Mouse (Mus musculus): Measurements from ENCODE around the gene Slc30a2. TPM values are rescaled to one million over a fixed set of nuclear protein-coding genes. Genes with fewer than 3 reads are reported as not detected.

Gene Slc30a2
- polyA plus RNA-seq, 1 experiment from 2014 or later = 0.09 TPM

- DNase-seq (ENCODE audit: low spot score) = no peak
- Histone ChIP-seq H3K36me3 (no peaks in the 10 kb centered on the region), H3K9me3 (no peaks in the 10 kb centered on the region), H3K27ac (peak overlapping the region; percentile 90), H3K4me3 (peak overlapping the region; percentile 69), H3K27me3 (ENCODE audit: insufficient read depth, poor library complexity, severe bottlenecking) (no peaks in the 10 kb centered on the region), H3K4me1 (peaks cover 35% of the 10 kb centered on the region)
- WGBS = 34% methylated on average over 7 of the region's 7 CpGs
Observed at GRCm38 (mm10) chr4:134397121-134397520, 54.1 kb downstream of the Slc30a2 start.

GRCm38 (mm10) chr4:134397732-134398131 lies 54.8 kb downstream of the Slc30a2 start:
- Histone ChIP-seq H3K4me1 (peaks cover 36% of the 10 kb centered on the region), H3K27ac (no peak overlapping the region), H3K36me3 (no peaks in the 10 kb centered on the region), H3K27me3 (ENCODE audit: insufficient read depth, poor library complexity, severe bottlenecking) (peaks cover under 1% of the 10 kb centered on the region; the same call in 1 of the 2 replicates), H3K4me3 (no peak overlapping the region), H3K9me3 (no peaks in the 10 kb centered on the region)
- WGBS = 89% methylated on average over 9 of the region's 9 CpGs
- DNase-seq (ENCODE audit: low spot score) = no peak

- WGBS = 46% methylated on average over 5 of the region's 5 CpGs
- Histone ChIP-seq H3K4me1 (peaks cover 45% of the 10 kb centered on the region), H3K9me3 (no peaks in the 10 kb centered on the region), H3K4me3 (no peak overlapping the region), H3K27me3 (ENCODE audit: insufficient read depth, poor library complexity, severe bottlenecking) (peaks cover 6% of the 10 kb centered on the region; the same call in 1 of the 2 replicates), H3K36me3 (no peaks in the 10 kb centered on the region), H3K27ac (no peak overlapping the region)
- no peak for DNase-seq (ENCODE audit: low spot score)
Observed at GRCm38 (mm10) chr4:134400206-134400605, 57.2 kb downstream of the Slc30a2 start.

- Histone ChIP-seq H3K36me3 (no peaks in the 10 kb centered on the region), H3K4me3 (peak overlapping the region; percentile 56), H3K27me3 (ENCODE audit: insufficient read depth, poor library complexity, severe bottlenecking) (peaks cover 6% of the 10 kb centered on the region; the same call in 1 of the 2 replicates), H3K4me1 (peaks cover 45% of the 10 kb centered on the region), H3K27ac (peak overlapping the region; percentile 23), H3K9me3 (no peaks in the 10 kb centered on the region)
- DNase-seq (ENCODE audit: low spot score) = peak; percentile 85
- WGBS = 8% methylated on average over 19 of the region's 19 CpGs
Observed at GRCm38 (mm10) chr4:134401181-134401661, 58.2 kb downstream of the Slc30a2 start.

- no peak for DNase-seq (ENCODE audit: low spot score)
- Histone ChIP-seq H3K9me3 (no peaks in the 10 kb centered on the region), H3K27ac (peak overlapping the region; percentile 23; the same call in 1 of the 2 replicates), H3K27me3 (ENCODE audit: insufficient read depth, poor library complexity, severe bottlenecking) (peaks cover 6% of the 10 kb centered on the region; the same call in 1 of the 2 replicates), H3K36me3 (no peaks in the 10 kb centered on the region), H3K4me1 (peaks cover 38% of the 10 kb centered on the region), H3K4me3 (peak overlapping the region; percentile 56)
- 65% methylated on average over 16 of the region's 16 CpGs for WGBS
Observed at GRCm38 (mm10) chr4:134401856-134402570, 59.0 kb downstream of the Slc30a2 start.

GRCm38 (mm10) chr4:134402571-134403262 lies 59.7 kb downstream of the Slc30a2 start:
- no peaks in the 10 kb centered on the region for H3K36me3 ChIP-seq
- no peak for DNase-seq (ENCODE audit: low spot score)
- no peak overlapping the region for H3K27ac ChIP-seq
- WGBS = 62% methylated on average over 16 of the region's 16 CpGs
- H3K4me1 ChIP-seq = peaks cover 36% of the 10 kb centered on the region
- no peak overlapping the region for H3K4me3 ChIP-seq
- no peaks in the 10 kb centered on the region for H3K9me3 ChIP-seq
- peaks cover 6% of the 10 kb centered on the region; the same call in 1 of the 2 replicates for H3K27me3 ChIP-seq (ENCODE audit: insufficient read depth, poor library complexity, severe bottlenecking)

GRCm38 (mm10) chr4:134403721-134404120 lies 60.7 kb downstream of the Slc30a2 start:
- Histone ChIP-seq H3K27ac (no peak overlapping the region), H3K4me1 (peaks cover 40% of the 10 kb centered on the region), H3K27me3 (ENCODE audit: insufficient read depth, poor library complexity, severe bottlenecking) (peaks cover 6% of the 10 kb centered on the region; the same call in 1 of the 2 replicates), H3K4me3 (no peak overlapping the region), H3K36me3 (no peaks in the 10 kb centered on the region), H3K9me3 (no peaks in the 10 kb centered on the region)
- 50% methylated on average over 7 of the region's 7 CpGs for WGBS
- no peak for DNase-seq (ENCODE audit: low spot score)

Other genes with a start within 250 kb of the Slc30a2 start
- gene Cd52, start 248.1 kb upstream of the Slc30a2 start, polyA plus RNA-seq (2016; fragmentation: Nextera tagmentation; extraction: Ambion mirVana) = 1.7 and 4.2 TPM in 2 replicates
- 2.6 and 2.9 TPM in 2 replicates for gene Ubxn11, start 240.6 kb upstream of the Slc30a2 start, polyA plus RNA-seq (2016; fragmentation: Nextera tagmentation; extraction: Ambion mirVana)
- gene Sh3bgrl3, start 214.4 kb upstream of the Slc30a2 start, polyA plus RNA-seq (2016; fragmentation: Nextera tagmentation; extraction: Ambion mirVana) = 188 and 243 TPM in 2 replicates
- 28.2 and 31.1 TPM in 2 replicates for gene Cep85, start 156.1 kb upstream of the Slc30a2 start, polyA plus RNA-seq (2016; fragmentation: Nextera tagmentation; extraction: Ambion mirVana)
- not detected in 2 replicates for gene Gm7534, start 140.2 kb upstream of the Slc30a2 start, polyA plus RNA-seq (2016; fragmentation: Nextera tagmentation; extraction: Ambion mirVana)
- not detected in 2 replicates for gene Catsper4, start 115.8 kb upstream of the Slc30a2 start, polyA plus RNA-seq (2016; fragmentation: Nextera tagmentation; extraction: Ambion mirVana)
- gene Cnksr1, start 104.8 kb upstream of the Slc30a2 start, polyA plus RNA-seq (2016; fragmentation: Nextera tagmentation; extraction: Ambion mirVana) = 1.2 TPM in 2 replicates
- 0.19 and 0.28 TPM in 2 replicates for gene E130218I03Rik, start 99.5 kb upstream of the Slc30a2 start, polyA plus RNA-seq (2016; fragmentation: Nextera tagmentation; extraction: Ambion mirVana)
- gene Zfp593, start 97.6 kb upstream of the Slc30a2 start, polyA plus RNA-seq (2016; fragmentation: Nextera tagmentation; extraction: Ambion mirVana) = 13.3 and 15.3 TPM in 2 replicates
- not detected in 2 replicates for gene Gm30191, start 96.2 kb upstream of the Slc30a2 start, polyA plus RNA-seq (2016; fragmentation: Nextera tagmentation; extraction: Ambion mirVana)
- 6.3 and 8.8 TPM in 2 replicates for gene Grrp1, start 89.1 kb upstream of the Slc30a2 start, polyA plus RNA-seq (2016; fragmentation: Nextera tagmentation; extraction: Ambion mirVana)
- 15.8 and 18.2 TPM in 2 replicates for gene Pdik1l, start 55.3 kb upstream of the Slc30a2 start, polyA plus RNA-seq (2016; fragmentation: Nextera tagmentation; extraction: Ambion mirVana)
- 47.5 and 77.0 TPM in 2 replicates for gene Trim63, start 28.1 kb upstream of the Slc30a2 start, polyA plus RNA-seq (2016; fragmentation: Nextera tagmentation; extraction: Ambion mirVana)
- gene Extl1, start 40.7 kb downstream of the Slc30a2 start, polyA plus RNA-seq (2016; fragmentation: Nextera tagmentation; extraction: Ambion mirVana) = 1.9 and 2.8 TPM in 2 replicates
- 8.0 and 9.6 TPM in 2 replicates for gene Pafah2, start 53.1 kb downstream of the Slc30a2 start, polyA plus RNA-seq (2016; fragmentation: Nextera tagmentation; extraction: Ambion mirVana)
- 838 and 1,170 TPM in 2 replicates for gene Stmn1, start 125.1 kb downstream of the Slc30a2 start, polyA plus RNA-seq (2016; fragmentation: Nextera tagmentation; extraction: Ambion mirVana)
- 7.8 and 14.5 TPM in 2 replicates for gene Paqr7, start 153.5 kb downstream of the Slc30a2 start, polyA plus RNA-seq (2016; fragmentation: Nextera tagmentation; extraction: Ambion mirVana)
- 16.1 and 17.2 TPM in 2 replicates for gene Aunip, start 167.8 kb downstream of the Slc30a2 start, polyA plus RNA-seq (2016; fragmentation: Nextera tagmentation; extraction: Ambion mirVana)
- gene Mtfr1l, start 192.2 kb downstream of the Slc30a2 start, polyA plus RNA-seq (2016; fragmentation: Nextera tagmentation; extraction: Ambion mirVana) = 155 and 166 TPM in 2 replicates
- gene Selenon, start 209.0 kb downstream of the Slc30a2 start, polyA plus RNA-seq (2016; fragmentation: Nextera tagmentation; extraction: Ambion mirVana) = 8.0 and 9.0 TPM in 2 replicates